Mouse (Mus musculus): ENCODE data around the gene H2-M3. TPM values are rescaled to one million over a fixed set of nuclear protein-coding genes. Genes with fewer than 3 reads are reported as not detected.
A peak's percentile ranks its signal among the peaks of the same experiment; 100 is the strongest.
"Not testable (repeated sequence)": the region's sequence is repeated elsewhere in the genome, so short reads cannot be mapped to it uniquely, and the experiment has no call there.

H2-M3 gene
- 4.2 and 4.3 TPM in 2 replicates for polyA plus RNA-seq (2015; fragmentation: Nextera tagmentation; extraction: Ambion mirVana)

DNA sequence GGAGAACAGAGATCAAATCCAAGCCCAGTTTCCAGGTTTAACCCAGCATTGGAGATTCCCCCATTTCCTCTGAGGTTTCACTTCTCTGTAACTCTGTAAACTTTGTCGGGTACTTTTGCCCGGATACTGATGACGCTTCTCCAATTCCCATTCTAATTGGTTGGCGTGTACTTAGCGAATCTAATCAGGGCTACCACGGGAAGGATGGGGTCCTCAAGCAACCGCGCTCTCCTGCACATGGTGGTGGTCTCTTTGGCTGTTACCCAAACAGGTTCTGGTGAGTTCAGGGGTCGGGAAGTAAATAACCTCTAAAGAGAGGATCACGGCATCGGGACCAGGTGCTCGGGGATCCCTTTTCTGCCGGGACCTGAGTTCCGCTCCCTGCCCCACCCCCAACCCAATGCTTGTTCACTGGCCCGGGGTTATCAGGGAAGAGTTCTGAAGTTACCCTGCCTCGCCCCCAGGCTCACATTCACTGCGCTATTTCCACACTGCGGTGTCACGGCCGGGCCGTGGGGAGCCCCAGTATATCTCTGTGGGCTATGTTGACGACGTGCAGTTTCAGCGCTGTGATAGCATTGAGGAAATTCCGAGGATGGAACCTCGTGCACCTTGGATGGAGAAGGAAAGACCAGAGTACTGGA, at the start of gene H2-M3:
H2-M3 (plus strand) TSS at position 163 of the 644 bp plus-strand sequence.
- DNase-seq (ENCODE audit: low spot score) = peak; percentile 87
- TF ChIP-seq CTCF (IDR thresholded peaks at IDR 0.05; ENCODE audit: low read depth) (no peak), EP300 (optimal IDR thresholded peaks at IDR 0.05) (no peak)
- Histone ChIP-seq H3K4me2 (replicated peaks; ENCODE audit: low read depth) (peak within 1 kb of the TSS; percentile 97), H3K9me3 (ENCODE audit: control insufficient read depth, low read length) (no peaks in the 10 kb centered on the region), H3K4me1 (replicated peaks; ENCODE audit: control insufficient read depth, insufficient read depth) (no peaks in the 10 kb centered on the region), H3K27ac (replicated peaks) (no peak within 1 kb of the TSS), H3K9ac (ENCODE audit: low read length) (peak within 1 kb of the TSS; percentile 56), H3K36me3 (ENCODE audit: control insufficient read depth, insufficient read depth, low read length) (no peaks in the 10 kb centered on the region), H3K27me3 (ENCODE audit: control insufficient read depth, insufficient read depth, low read length) (no peaks in the 10 kb centered on the region), H3K4me3 (ENCODE audit: low read depth, low read length) (peak within 1 kb of the TSS; percentile 63)
- 2% methylated on average over 26 of the region's 26 CpGs for WGBS
- ATAC-seq (ENCODE audit: low FRiP score, low TSS enrichment) = peak; percentile 92

DNA sequence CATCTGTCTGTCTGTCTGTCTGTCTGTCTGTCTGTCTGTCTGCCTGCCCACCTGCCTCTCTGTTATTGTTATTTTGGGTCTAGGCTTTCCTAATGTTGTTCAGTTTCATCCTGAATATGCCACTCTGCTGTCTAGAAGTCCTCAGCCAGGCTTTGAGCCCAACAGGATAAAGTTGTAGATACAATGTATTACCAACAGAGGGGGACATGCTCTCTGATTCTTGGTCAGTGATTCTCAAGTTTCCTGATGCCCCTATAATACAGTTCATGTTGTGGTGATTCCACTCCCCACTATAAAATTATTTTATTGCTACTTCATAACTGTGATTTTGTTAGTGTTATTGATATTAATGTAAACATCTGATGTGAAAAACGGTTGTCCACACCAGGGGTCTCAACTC, 48.1 kb upstream of the H2-M3 start:
- peak; percentile 64 for TF ChIP-seq CTCF (IDR thresholded peaks at IDR 0.05; ENCODE audit: low read depth)
- TF ChIP-seq EP300 (optimal IDR thresholded peaks at IDR 0.05) = no peak
- Histone ChIP-seq H3K9me3 (ENCODE audit: control insufficient read depth, low read length) (no peaks in the 10 kb centered on the region), H3K36me3 (ENCODE audit: control insufficient read depth, insufficient read depth, low read length) (no peaks in the 10 kb centered on the region), H3K9ac (ENCODE audit: low read length) (no peak overlapping the region), H3K4me2 (replicated peaks; ENCODE audit: low read depth) (no peak overlapping the region), H3K4me1 (replicated peaks; ENCODE audit: control insufficient read depth, insufficient read depth) (no peaks in the 10 kb centered on the region), H3K27me3 (ENCODE audit: control insufficient read depth, insufficient read depth, low read length) (no peaks in the 10 kb centered on the region), H3K4me3 (ENCODE audit: low read depth, low read length) (no peak overlapping the region), H3K27ac (replicated peaks) (no peak overlapping the region)
- WGBS = 23% methylated on average over 1 of the region's 1 CpGs
- DNase-seq (ENCODE audit: low spot score) (no peak), ATAC-seq (ENCODE audit: low FRiP score, low TSS enrichment) (no peak)

DNA sequence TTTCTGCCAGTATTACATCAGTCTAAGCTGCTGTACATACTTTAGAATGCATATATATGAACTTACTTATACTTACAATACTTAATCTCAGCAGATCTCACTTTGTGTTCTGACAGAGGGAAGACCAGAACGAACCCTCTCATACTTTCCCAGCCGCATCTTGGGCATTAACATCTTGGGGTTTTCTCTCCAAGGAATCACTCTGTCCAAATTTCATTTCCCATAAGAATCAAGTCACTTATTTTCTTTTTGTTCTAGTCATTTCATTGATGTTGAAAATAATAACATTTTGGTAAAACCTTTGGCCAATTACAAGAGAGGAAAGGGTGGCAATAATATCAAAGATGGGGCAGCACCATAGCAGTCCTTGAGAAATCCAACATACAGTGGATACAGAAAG, 32.8 kb upstream of the H2-M3 start, which contains the start of gene Olfr97:
Olfr97 (minus strand) TSS at position 101 of the 400 bp plus-strand sequence.
- not testable (repeated sequence) for H3K36me3 ChIP-seq (ENCODE audit: control insufficient read depth, insufficient read depth, low read length); H3K9me3 ChIP-seq (ENCODE audit: control insufficient read depth, low read length); DNase-seq (ENCODE audit: low spot score); H3K27ac ChIP-seq (replicated peaks); H3K4me3 ChIP-seq (ENCODE audit: low read depth, low read length); H3K4me2 ChIP-seq (replicated peaks; ENCODE audit: low read depth); H3K27me3 ChIP-seq (ENCODE audit: control insufficient read depth, insufficient read depth, low read length); H3K4me1 ChIP-seq (replicated peaks; ENCODE audit: control insufficient read depth, insufficient read depth); ATAC-seq (ENCODE audit: low FRiP score, low TSS enrichment); H3K9ac ChIP-seq (ENCODE audit: low read length)
- 86% methylated on average over 2 of the region's 2 CpGs for WGBS

DNA sequence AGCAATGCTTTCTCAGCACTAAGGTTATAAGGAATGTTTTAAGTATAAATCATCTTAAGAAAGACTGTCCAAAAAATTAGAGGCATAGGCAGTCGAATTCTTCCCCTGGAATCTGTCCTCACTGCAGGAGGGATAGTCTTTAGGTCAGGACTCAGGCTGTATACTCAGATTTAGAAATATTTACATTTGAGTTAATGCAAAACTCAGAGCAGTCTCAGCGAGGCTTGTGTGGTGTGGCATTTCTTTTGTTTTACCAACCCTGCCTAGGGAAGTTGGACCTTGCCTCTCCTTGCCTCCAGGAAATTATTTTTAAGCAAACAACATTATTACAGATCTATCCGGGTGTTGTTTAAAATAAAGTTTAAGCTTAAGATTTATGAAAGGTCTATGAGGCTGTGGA, 27.8 kb upstream of the H2-M3 start:
- peak; percentile 15 for DNase-seq (ENCODE audit: low spot score)
- no peaks in the 10 kb centered on the region for H3K4me1 ChIP-seq (replicated peaks; ENCODE audit: control insufficient read depth, insufficient read depth)
- no peak overlapping the region for H3K4me3 ChIP-seq (ENCODE audit: low read depth, low read length)
- 8% methylated on average over 3 of the region's 3 CpGs for WGBS
- H3K4me2 ChIP-seq (replicated peaks; ENCODE audit: low read depth) = no peak overlapping the region
- no peaks in the 10 kb centered on the region for H3K36me3 ChIP-seq (ENCODE audit: control insufficient read depth, insufficient read depth, low read length)
- H3K27ac ChIP-seq (replicated peaks) = no peak overlapping the region
- H3K27me3 ChIP-seq (ENCODE audit: control insufficient read depth, insufficient read depth, low read length) = no peaks in the 10 kb centered on the region
- TF ChIP-seq EP300 (optimal IDR thresholded peaks at IDR 0.05) (no peak), CTCF (IDR thresholded peaks at IDR 0.05; ENCODE audit: low read depth) (no peak)
- H3K9me3 ChIP-seq (ENCODE audit: control insufficient read depth, low read length) = no peaks in the 10 kb centered on the region
- peak; percentile 69; the same call in 1 of the 2 replicates for ATAC-seq (ENCODE audit: low FRiP score, low TSS enrichment)
- H3K9ac ChIP-seq (ENCODE audit: low read length) = no peak overlapping the region

DNA sequence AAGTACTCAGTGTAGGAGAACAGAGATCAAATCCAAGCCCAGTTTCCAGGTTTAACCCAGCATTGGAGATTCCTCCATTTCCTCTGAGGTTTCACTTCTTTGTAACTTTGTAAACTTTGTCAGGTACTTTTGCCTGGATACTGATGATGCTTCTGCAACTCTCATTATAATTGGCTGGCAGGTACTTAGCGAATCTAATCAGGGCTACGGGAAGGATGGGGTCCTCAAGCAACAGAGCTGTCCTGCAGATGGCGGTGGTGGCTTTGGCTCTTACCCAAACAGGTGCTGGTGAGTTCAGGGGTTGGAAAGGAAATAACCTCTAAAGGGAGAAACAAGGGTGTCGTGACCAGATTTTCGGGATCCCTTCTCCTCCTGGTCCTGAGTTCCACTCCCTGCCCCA, 23.3 kb upstream of the H2-M3 start:
- Histone ChIP-seq H3K9ac (ENCODE audit: low read length) (no peak overlapping the region), H3K27me3 (ENCODE audit: control insufficient read depth, insufficient read depth, low read length) (no peaks in the 10 kb centered on the region), H3K9me3 (ENCODE audit: control insufficient read depth, low read length) (no peaks in the 10 kb centered on the region), H3K27ac (replicated peaks) (no peak overlapping the region), H3K4me2 (replicated peaks; ENCODE audit: low read depth) (no peak overlapping the region), H3K4me1 (replicated peaks; ENCODE audit: control insufficient read depth, insufficient read depth) (no peaks in the 10 kb centered on the region), H3K36me3 (ENCODE audit: control insufficient read depth, insufficient read depth, low read length) (no peaks in the 10 kb centered on the region), H3K4me3 (ENCODE audit: low read depth, low read length) (no peak overlapping the region)
- WGBS = 30% methylated on average over 5 of the region's 5 CpGs
- peak; percentile 20; the same call in 1 of the 2 replicates for TF ChIP-seq CTCF (IDR thresholded peaks at IDR 0.05; ENCODE audit: low read depth)
- no peak for TF ChIP-seq EP300 (optimal IDR thresholded peaks at IDR 0.05)
- ATAC-seq (ENCODE audit: low FRiP score, low TSS enrichment) (peak; percentile 60; the same call in 1 of the 2 replicates), DNase-seq (ENCODE audit: low spot score) (peak; percentile 29)

DNA sequence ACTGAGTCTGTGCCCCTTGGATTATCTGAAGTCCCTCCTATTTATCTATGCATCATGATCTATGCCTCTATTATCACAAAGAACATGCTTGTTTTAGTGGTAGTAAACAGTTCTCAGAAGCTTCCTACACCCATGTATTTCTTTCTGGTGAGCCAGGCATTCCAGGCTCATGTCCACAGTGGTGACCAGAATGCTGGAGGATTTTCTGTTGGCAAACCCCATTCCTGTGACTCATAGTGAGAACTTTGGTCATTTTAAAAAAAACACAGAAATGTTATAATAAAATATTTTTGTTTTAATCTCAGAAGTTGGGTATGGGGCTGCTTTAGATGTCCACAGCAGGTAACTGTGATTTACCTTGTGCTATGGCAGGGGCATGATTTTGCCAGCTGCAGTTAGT, 20.6 kb upstream of the H2-M3 start:
- Histone ChIP-seq H3K4me1 (replicated peaks; ENCODE audit: control insufficient read depth, insufficient read depth) (no peaks in the 10 kb centered on the region), H3K4me3 (ENCODE audit: low read depth, low read length) (no peak overlapping the region), H3K9ac (ENCODE audit: low read length) (no peak overlapping the region), H3K9me3 (ENCODE audit: control insufficient read depth, low read length) (no peaks in the 10 kb centered on the region), H3K4me2 (replicated peaks; ENCODE audit: low read depth) (no peak overlapping the region), H3K27me3 (ENCODE audit: control insufficient read depth, insufficient read depth, low read length) (no peaks in the 10 kb centered on the region), H3K27ac (replicated peaks) (no peak overlapping the region), H3K36me3 (ENCODE audit: control insufficient read depth, insufficient read depth, low read length) (no peaks in the 10 kb centered on the region)
- TF ChIP-seq EP300 (optimal IDR thresholded peaks at IDR 0.05) (no peak), CTCF (IDR thresholded peaks at IDR 0.05; ENCODE audit: low read depth) (no peak)
- DNase-seq (ENCODE audit: low spot score) (no peak), ATAC-seq (ENCODE audit: low FRiP score, low TSS enrichment) (no peak)
